Mouse (Mus musculus): ENCODE data around the gene Sema3e.

DNA sequence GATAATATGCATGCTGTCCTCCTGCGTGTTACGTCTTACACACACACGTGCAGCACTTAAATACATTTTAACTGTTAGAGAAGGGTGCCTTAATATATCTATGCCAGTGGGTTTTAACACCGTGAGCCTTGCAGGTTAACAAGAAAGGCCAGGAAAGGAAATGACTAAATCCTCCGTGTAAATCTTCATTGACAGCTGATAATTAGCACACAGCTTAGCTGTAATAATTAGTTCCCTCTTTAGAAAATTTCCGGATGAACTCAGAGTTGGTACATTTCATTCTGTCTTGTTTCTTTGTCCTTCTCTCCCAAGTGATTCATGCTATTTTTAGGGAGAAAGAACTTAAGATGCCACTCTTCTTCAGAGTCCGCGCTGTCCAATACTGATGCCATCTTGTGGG is 110.9 kb downstream of the Sema3e start:
- TF ChIP-seq CTCF (IDR thresholded peaks at IDR 0.05) (no peak), EP300 (IDR thresholded peaks at IDR 0.05; ENCODE audit: insufficient read depth, low read depth, low read length) (no peak), POLR2A (IDR thresholded peaks at IDR 0.05; ENCODE audit: insufficient read depth, low read depth, low read length) (no peak)
